Mouse (Mus musculus) induced T-regulatory cell, adult 2 months (primary cell): ENCODE data around the gene Nrbp1.
"Not testable (repeated sequence)": the region's sequence is repeated elsewhere in the genome, so short reads cannot be mapped to it uniquely, and the experiment has no call there.

ENCODE experiments used
- DNase-seq: peaks from one replicate; pipeline ENCODE4 v3.0.0-alpha.2; 2012; ENCODE audit warnings: low read depth

Nrbp1 gene

DNA sequence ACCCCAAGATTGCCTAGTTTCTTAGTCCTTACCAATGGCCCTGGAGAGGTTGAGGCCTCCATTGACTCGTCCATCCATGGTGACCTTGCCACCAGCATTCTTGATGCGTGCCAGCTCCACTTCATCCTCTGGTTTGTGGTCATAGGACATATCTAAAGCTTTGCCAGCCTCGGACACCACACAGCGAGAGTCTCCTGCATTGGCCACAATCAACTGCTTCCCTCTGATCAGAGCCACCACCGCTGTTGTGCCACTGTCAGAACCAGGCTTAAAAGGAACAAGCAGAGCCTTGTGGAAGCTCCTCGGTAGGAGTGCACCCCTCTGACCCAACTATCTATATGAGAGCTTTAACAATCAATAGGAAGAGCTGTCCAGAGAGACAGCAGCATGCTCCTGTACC is 36.2 kb upstream of the Nrbp1 start:
- DNase-seq = no peak

DNA sequence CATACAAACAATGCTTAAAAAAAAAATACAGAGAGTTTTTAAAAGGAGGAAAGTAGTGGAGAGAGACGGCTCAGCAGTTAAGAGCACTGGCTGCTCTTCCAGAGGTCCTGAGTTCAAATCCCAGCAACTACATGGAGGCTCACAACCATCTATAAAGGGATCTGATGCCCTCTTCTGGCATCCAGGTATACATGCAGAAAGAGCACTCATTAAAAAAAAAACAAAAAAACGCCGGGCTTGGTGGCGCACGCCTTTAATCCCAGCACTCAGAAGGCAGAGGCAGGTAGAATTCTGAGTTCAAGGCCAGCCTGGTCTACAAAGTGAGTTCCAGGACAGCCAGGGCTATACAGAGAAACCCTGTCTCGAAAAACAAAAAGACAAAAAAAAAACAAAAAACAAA is 24.1 kb upstream of the Nrbp1 start:
- not testable (repeated sequence) for DNase-seq

DNA sequence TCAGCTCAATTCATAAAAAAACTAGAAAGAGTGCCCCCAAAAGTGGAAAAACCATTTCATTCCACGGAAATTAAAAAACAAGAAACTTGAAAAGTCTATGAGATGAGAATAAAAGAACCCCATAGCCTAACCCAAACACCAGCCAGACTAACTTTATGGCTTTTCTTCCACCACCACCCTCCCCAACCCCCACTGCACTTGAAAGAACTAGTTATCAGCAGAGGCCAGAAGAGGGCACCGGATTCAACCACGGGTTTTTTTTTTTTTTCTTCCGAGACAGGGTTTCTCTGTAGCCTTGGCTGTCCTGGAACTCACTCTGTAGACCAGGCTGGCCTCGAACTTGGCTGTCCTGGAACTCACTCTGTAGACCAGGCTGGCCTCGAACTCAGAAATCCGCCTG is 22.4 kb upstream of the Nrbp1 start:
- DNase-seq = peak; percentile 77

DNA sequence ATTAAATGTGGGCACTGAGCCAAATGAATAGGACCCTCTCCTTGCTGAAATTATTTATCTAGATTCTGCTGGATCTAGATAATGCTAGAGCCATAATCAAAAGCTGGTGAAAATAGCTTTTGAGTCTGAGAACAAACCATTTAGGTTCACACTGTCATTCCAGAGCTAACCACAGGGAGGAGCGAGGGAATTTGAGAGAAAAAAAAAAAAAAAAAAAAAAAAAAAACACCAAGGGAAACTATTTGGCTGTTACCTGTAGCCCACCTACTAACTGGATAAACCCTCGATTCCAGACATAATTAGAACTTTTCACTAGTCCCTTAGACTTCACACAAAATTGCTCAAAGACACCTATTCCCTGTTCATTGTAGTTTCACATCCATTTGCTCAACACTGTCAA is 21.6 kb upstream of the Nrbp1 start:
- DNase-seq = peak; percentile 69

DNA sequence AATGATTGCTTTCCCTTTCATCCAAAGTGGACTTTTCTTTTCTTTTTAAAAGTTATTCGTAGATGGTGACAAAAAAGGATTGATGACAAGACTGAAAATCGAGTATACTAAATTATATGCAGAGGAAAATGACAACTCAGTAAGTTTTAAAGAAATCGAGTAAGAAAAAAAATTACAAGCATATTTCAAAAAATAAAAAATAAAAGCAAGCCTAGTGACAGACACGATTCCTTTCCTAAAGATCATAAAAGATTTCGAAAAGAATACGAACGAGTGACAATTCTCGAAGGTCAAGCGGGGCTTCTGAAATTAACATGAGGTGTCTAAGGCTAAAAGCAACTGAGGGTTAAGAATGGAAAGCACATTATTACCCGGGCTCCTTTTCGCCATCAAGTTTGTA is 21.2 kb upstream of the Nrbp1 start:
- no peak for DNase-seq

DNA sequence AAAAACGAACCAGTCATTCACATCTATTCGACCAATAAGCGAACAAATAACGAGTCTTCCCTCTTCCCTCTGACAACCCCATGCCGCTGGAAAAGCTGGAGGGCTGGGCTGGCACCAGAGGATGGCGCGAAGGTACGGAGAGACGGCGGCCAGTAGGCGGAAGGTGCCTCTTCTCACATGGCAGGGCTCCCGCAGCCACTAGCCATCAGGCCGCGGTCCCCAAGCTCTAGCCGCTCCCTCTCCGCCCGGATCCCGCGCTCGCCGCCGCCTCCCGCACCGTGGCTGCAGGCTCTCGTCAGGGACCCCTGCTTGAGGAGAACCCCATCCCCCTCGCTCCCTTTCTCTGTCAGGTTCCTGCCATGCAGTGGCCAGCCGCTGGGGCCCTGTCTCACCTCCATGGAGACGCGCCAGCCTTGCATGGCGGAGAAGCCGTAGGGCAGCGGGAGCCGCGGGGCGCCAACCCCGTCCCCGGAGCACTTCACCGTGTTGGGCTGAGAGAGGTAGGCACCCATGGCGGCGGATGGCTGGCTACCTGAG is 20.7 kb upstream of the Nrbp1 start:
- DNase-seq = no peak

DNA sequence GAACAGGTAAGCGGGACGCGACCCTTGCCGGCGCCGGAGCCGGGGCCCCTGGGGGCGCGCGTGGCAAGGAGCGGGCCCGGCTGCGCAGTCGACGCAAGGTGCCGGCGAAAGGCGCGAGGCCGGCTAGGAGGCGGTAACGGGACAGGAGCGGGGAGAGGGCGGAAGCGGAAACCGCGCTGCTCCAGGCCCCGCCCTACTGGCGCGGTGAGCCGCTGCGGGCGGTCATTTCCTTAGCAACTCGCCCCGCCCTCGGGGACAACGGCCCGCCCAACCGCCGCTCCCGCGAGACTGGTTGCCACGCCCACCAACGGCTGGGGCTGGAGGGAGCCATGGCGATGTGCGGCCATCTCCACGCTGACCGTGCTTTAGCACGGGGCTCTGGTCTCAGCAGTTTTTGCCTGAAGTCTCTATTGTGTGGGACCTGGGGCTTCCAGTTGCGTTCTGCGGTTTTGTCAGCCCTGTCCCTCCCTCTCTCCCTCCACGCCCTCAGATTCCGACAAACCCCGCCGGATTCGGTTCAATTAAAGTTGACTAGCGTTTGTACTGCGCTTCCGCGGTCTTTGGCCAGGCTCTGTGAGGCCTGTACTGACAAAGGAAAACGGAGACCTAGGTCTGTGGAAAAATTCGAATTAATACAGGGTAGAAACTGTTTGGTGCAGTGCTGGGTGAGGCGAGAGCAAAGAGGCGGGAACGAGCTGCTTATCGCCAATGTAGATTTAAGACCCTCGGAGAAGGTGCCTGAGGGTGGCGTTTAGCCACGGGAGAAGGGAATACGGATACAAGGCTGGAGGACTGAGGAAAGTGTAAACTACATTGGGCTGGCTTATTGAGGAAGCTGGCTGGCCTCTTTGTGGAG is 20.0 kb upstream of the Nrbp1 start, which contains the start of gene Ppm1g:
Gene Ppm1g (minus strand): TSS at position 240 of the 856 bp plus-strand sequence.
- DNase-seq = peak; percentile 98

DNA sequence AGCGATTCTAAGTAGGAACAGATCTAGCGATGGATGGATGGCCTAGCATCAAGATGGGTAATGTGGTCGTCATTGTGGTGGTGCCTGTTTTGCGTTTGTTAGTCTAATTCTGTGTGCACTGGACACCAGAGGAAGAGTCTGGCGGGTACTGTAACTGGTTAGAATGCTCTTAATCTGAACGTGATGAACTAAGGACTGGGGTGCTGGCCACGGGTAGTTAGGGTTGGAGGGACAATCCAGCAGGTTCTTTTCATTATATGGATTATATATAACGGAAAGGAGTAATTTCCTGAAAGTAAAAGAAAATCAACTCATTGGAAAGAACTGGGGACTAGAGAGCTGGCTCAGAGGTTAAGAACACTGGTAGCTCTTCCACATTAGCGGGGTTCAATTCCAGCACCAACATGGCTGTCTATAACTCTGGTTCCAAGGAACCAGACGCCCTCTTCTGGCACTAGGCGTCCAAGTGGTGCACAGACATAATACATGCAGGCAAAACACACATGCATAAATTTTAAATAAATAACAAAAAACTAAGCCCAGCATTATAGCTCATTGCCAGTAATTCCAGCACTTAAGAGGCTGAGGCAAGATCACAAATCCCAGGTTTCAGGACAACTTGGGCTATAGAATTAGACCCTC is 19.2 kb upstream of the Nrbp1 start:
- peak; percentile 64 for DNase-seq

DNA sequence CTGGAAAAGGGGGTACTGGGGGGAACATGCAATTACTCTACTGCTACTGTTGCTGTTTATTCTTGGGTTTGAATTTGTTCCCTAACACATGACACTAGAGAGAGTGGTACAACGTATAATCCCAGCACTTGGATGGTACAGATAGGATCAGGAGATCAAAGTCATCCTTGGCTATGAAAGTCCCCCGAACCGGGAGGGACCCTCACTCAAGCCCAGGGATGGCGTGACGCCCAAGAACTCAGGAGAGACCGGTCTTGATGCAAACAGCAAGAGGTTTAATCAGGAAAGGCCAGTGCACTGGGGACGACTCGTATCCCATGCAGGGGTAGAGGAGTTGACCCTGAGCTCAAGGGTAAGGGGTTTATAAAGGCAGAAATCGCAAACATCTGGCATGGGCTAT is 18.0 kb upstream of the Nrbp1 start:
- DNase-seq = no peak

DNA sequence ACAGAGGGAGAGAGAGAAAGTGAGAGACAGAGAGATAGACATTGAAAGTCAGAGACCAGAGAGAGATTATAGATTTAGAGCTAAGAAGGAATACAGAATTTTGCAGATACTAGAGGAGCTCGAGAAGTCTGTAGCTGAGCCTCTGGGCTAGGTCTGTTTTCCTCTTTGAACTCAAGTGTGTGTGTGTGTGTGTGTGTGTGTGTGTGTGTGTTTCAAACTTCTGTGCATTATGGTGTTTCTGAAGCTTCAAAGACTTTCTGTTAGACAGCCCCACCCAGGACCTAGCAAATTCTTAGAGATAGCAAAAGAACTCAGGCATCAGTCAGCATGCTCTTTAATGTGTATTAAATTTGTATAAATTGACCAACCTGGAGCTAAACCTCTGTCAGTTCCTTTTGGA is 14.0 kb upstream of the Nrbp1 start:
- no peak for DNase-seq

DNA sequence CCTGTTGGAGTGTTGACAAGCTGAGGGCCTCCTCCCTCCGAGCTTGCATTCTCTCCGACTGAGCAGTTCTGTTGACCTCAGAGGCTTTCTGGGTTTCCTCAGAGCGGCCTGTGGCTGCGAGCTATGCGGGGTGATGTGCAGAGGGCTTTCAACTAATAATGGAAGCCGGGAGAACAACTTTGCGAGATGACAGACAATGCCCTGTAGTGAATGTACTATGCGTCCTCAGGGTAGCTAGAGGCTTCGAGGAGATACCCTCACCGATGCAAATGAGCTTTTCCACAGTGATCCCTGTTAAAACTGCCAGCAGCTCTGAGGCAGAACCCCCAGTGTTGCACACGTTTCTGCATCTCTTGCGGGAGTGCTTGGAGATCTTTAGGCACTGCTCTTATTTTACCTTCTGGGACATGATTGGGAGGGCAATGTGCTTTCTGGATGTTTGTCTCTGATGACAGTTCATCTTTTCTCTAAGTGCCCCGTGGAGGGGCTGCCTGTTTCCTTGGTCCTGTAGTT is 914 bp downstream of the Nrbp1 start:
- DNase-seq = no peak

DNA sequence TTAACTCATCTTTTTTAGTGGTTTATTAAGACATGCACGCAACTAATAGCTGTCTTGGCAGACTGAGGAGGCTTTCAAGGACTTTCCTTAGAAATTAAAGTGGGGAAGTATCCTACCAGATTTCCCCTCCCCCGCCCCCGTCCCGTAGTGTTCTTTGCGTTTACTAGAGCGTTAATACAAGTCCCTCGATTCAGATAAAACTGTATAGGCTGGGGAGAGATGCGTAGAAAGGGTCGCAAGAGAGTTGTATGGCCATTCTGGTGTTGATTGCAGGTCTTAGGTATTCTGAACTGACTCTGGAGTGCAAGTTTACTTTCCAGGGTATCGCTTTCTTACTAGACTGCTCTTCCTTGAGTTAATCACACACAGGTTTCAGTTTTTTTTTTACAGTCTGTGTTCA is 1.5 kb downstream of the Nrbp1 start:
- DNase-seq = no peak

DNA sequence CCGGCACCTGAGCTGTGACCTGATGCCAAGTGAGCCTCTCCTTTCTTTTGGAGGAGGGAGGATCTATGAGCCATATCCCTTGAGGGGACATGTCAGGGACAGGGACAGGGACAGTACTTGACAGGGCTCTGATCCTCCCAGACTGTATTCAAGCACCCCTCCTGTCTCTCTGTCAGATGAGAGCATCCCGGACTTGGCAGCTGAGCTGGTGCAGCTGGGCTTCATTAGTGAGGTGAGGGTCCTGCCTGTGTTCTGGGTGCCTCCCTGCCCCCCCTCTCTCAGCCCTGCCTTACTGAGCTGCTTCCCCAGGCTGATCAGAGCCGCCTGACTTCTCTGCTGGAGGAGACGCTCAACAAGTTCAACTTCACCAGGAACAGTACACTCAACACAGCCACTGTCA is 10.1 kb downstream of the Nrbp1 start:
- no peak for DNase-seq

DNA sequence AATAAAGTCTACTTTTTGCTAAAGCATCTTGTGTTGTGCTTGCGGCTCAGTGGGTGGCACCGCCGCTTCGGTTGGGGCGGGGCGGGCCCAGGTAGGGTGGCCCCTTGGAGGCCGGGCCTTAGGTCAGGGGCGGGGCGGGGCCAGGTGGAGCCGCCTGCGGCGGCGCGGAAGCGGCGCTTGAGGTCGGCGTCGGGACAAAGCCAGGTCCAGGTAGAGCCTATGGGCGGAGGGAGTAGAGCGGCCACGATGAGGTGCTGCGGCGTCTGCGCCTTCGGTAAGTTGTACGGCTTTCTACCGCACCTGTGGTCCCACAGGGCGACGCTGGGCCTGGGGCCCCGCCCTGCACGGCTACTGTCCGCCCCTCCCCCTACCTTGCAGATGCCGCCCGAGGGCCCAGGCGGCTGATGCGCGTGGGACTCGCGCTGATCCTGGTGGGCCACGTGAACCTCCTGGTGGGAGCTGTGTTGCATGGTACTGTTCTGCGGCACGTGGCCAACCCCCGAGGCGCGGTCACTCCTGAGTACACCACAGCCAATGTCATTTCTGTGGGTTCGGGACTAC is 11.0 kb downstream of the Nrbp1 start, which contains the start of gene Krtcap3:
Gene Krtcap3 (plus strand): TSS at position 151 of the 561 bp plus-strand sequence.
- DNase-seq = peak; percentile 66

DNA sequence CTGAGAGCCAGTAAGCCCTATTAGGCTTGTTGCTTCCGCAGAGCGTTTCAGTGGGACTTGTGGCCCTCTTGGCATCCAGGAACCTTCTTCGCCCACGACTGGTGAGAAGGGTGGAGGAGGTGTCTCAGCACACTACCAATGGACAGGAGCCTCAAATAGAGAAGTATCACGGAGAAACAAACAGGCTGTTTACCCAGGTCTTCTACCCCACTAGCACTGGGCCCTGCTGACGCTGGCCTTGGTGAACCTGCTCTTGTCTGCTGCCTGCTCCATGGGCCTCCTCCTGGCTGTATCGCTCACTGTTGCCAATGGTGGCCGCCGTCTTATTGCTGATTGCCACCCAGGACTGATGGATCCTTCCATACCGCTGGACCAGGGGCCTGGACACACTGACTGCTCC is 11.5 kb downstream of the Nrbp1 start:
- no peak for DNase-seq

DNA sequence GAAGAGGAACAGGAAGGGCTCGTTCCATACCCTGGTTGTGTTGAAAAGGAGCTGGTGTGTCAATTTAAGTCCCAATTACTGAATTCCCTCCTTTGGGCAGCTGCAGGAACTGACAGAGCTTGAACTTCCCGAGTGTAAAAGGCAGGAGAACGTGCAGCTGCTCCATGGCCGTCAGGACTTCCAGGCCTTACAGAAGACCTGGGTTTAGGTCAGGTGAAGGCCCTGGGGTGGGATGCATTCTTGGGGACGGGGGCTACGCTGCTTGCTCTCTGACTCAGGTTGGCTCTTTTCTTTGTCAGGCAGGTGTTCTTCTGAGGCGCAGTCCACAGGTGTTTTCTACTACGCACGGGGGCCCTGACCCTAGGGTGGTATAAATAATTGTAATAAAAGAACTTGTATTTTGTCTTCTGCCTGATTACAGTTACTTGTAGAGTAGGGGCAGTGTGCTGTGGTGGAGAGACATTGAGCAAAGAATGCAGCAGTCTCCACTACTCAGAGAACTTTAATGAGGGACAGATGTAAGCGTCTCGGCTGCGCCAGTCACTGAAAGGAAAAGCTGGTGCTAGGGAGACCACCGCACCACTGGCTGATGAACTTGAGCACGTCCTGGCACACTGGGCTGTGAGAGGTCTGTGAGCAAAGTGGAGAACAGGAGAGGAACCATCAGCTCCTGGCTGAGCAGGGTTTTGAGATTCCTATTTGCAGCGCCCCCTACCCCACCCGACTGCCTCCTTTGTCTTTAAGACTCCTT is 12.3 kb downstream of the Nrbp1 start:
- no peak for DNase-seq

DNA sequence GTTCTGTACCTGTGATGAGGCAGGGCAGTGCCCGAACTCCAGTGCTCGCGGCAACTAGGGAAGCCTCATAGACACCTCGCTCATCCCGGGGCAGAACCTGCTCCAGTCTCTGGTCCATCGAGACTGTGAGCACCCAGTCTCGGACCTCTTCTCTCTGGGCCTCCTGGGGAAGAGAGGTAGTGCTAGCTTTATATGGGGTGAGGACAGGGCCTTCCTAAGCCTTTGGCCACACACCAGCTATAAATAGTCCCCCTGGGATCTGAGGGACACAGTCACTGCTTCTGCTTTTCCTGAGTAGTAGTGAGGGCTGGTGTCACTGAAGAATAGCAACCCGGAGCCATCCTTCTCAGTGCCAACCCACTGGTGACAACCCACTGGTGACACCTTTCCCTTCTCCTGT is 13.1 kb downstream of the Nrbp1 start:
- DNase-seq = no peak

DNA sequence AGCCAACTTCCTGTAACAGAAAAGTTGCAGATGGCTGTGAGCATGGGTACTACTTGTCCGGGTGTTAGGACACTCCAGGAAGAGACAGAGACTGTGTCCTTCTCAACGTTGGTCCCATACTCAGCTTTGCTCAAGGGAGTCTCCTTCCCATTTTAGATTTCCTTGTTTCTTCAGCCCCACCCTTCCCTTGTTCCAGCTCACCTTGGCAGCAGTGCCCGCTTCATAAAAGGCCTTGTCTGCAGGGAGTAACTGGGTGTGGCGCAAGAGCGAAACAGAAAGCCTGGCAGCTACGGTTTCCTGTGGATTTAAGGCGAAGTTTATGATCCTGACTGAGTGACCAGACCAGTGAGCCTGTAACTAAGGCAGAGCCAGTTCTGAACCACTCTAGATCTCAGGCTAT is 13.8 kb downstream of the Nrbp1 start:
- no peak for DNase-seq

DNA sequence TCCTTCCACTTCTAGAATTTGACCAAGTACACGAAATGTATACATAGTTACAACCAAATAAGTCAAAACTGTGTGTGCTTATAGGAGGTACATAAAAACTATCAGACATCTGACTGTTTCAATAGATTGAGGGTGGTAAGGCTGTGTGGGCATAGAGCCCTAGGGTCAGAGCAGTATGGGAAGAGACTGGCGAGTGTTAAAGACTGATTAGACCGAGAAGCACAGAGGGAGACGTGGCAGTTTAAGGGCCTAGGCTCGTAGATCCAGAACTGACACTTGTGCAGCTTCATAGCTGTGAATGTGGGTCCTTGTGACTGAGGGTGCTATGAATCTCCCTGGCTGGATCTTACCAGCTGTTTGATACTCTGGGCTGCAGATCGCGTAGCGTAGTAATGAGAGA is 14.2 kb downstream of the Nrbp1 start:
- no peak for DNase-seq

DNA sequence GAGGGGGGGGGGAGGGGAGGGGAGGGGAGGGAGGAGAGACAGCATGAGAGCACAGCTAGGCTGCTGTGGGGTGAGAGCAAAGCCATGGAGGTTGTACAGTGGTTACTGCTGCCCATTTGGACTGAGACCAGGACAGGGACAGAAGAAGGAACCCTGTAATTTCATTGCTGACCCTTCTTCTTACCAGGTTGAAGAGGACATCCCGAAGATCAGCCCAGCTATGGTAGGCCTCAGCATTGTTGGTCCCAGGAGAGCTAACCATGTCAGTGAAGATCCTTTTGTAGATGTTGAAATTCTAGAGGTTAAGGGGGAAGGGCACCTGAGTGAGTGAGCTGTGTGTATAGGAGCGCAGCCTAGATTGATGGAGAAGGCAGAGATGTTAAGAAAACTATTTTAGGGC is 14.7 kb downstream of the Nrbp1 start:
- no peak for DNase-seq

DNA sequence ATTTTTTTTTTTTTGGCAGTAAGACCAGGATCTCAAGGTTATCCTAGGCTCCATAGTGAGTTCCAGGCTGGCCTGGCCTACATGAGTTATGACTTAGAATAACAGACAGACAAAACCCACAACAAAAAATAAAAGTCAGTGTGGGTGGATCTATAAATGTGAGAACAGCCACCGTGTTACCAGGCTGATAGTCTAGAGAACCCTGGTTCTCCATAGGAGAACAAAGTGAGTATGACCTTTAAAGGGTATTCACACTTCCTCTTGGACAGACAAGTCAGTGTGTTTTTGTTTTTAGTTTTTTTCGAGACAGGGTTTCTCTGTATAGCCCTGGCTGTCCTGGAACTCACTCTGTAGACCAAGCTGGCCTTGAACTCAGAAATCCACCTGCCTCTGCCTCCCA is 15.3 kb downstream of the Nrbp1 start:
- no peak for DNase-seq

DNA sequence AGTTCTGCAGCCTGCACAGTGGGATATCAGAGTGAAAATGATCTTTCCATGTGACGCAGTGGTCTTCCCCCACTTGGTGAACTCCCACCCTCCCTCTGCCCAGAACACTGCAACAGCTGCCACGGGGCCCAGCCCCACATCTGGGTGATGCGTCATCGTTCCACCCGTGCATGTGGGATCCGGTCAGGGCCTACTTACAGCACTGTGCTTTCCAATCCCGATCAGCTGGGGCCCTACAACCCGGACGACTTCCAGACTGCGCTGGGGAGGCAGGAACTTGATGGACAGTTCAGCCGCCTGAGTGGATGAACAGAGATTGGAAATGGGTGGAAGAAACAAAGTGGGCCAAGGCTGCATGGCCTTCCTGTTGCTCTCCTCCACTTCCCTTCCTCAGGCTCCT is 17.0 kb downstream of the Nrbp1 start:
- DNase-seq = no peak
